Mouse (Mus musculus) thymus, adult 18-20 months (tissue): ENCODE results near the gene Mrps7.
"Not testable (repeated sequence)": the region's sequence is repeated elsewhere in the genome, so short reads cannot be mapped to it uniquely, and the experiment has no call there.

Source experiments
- DNase-seq, 2 experiments: peaks; one replicate each; pipeline ENCODE4 v3.0.0; 2022; ENCODE audit warnings: mixed read lengths in 2 of 2

Gene Mrps7

DNA sequence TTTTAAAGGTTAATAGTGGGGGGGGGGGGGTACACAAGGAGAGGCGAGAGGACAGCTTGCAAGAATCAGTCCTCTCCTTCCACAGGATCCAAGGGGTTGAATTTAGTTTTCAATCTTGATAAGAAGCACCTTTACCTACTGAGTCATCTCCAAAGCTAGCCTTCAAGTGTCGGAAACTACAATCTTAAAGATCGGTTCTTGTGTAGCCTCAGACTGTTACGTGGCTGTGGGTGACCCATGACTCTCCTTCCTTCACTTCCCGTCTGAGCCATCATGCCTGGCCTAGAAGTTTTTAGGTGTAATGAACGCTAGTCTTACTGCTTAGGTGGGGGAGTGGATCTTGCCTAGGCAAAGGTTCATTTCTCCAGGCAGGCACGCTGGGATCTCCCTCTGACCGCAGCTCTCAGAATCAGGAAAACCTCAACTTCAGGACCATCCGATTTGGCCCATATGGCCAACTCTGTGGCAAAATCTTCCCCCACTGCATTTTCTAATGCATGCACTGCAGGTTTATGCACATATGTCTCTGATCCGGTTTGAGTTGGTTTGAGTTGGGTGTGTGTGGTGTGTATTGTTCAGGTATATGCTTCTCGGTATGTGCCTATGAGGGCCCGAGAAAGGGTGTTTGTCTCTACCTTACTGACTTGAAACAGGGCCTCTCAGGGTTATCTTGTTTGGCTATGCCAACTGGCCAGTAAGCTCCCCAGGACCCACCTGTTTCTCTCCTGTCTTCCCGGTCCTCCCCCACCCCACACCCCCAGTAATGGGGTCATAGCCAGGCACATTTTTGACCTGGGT is 26.2 kb downstream of the Mrps7 start:
- DNase-seq: no peak

- DNase-seq: peak in 1 of 2 experiments; percentile 52
Measured at GRCm38 (mm10) chr11:115630532-115631504, 27.1 kb downstream of the Mrps7 start.

- DNase-seq: no peak
Measured at GRCm38 (mm10) chr11:115631505-115631890, 27.8 kb downstream of the Mrps7 start.

- DNase-seq: no peak
Measured at GRCm38 (mm10) chr11:115632247-115632646, 28.5 kb downstream of the Mrps7 start.

DNA sequence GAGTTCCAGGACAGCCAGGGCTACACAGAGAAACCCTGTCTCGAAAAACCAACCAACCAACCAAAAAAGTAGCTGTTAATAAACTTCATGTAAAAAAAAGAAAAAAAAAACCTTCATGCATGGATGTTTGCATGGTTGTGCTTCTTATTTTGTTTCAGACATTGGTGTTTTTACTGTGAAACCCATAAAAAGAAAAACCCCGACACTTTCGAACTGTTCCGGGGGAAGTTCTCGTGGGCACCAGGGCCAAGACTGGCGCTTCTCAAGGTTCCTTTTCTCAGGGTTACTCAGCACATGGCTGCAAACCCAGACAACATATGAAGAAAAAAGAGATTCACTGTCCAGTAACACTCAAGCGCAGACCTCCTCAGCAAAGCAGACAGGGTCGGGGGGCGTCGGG is 29.1 kb downstream of the Mrps7 start:
- DNase-seq: no peak

DNA sequence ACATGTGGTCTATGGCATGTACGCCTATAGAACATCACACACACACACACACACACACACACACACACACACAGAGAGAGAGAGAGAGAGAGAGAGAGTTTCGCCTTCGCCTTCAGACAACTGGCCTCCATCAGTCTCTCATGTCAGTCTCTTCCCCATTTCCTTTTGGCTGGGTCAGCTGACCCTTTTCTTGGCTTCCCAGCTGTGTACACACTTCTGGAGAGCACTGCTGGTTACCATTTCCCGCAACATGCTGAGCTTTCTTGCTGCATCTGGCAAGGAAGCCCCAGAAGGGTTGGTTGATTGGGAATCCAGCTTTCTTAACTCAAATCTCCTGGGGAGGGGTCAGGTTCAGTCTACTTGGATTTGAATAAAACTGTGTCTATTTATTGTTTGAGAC is 30.4 kb downstream of the Mrps7 start:
- no peak for DNase-seq

- DNase-seq: no peak
Measured at GRCm38 (mm10) chr11:115635041-115635440, 31.3 kb downstream of the Mrps7 start.

DNA sequence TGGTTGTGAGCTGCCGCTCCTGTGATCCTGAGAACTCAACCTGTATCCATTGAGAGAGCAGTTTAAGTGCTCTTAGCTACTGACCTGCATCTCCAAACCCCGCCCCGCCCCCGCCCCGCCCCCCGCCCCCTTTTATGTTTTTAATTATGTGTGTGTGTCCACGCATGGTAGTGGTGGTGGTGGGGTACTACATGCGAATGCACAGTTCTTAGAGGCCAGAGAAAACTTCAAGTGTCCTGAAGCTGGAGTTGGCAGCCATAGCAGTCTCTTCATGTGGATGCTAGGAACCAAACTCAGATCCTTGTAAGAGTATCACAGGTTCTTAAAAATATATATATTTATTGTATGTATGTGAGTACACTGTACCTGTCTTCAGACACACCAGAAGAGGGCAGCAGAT is 31.8 kb downstream of the Mrps7 start:
- DNase-seq: no peak

DNA sequence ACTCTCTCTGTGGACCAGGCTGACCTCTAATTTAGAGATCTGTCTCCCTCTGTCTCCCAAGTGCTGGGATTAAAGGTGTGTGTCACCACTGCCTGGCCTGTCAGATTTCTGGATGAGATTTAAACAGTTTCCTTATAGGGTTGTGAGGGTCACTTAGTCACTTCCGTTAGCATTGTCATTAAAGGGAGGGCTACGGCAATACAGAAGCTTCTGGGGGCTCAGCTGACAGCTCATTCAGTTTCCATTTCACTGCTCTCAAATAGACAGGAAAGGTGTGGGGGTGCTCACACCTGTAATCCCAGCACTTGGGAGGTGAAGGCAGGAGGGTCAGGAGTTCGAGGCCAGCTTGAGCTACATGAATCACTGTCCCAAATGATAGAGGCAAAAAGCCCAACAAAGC is 33.2 kb downstream of the Mrps7 start:
- no peak for DNase-seq

DNA sequence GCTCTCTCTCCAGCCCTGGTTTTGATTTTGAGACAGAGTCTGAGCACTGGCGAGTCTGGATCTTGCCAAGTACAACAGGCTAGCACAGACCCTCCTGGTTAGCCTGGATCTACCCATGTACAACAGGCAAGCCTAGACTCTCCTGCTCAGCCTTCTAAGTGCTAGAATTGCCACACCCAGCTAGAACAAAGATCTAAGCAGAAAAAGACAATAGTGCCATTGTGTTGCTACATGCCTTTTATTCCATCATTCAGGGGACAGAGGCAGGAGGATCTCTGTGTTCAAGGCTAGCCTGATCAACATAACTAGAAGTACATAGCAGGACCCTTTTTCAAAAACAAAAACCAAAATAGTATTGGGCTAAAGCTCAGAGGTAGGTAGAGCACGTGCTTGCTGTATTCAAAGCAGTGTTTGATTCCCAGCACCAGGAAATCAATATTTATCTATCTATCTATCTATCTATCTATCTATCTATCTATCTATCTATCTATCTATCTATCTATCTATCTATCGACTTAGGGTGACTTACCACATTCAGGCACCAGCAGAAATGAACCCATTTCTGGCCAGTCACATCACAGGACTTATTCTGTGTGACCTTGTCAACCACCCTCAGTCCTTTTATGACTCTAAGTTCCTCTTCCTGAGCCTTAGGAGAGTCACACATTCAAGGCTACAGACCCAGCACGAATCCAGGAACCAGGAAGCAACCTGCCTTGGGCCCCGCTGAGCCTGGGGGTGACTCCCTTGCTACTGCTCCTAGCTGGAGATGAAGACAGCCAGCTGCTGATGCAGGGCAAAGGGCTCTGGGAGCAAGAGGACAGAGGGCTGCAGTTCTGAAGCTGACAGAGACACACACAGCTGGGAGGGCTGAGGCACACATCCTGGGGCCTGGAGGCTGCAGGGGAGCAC is 35.0 kb downstream of the Mrps7 start:
- no peak for DNase-seq

DNA sequence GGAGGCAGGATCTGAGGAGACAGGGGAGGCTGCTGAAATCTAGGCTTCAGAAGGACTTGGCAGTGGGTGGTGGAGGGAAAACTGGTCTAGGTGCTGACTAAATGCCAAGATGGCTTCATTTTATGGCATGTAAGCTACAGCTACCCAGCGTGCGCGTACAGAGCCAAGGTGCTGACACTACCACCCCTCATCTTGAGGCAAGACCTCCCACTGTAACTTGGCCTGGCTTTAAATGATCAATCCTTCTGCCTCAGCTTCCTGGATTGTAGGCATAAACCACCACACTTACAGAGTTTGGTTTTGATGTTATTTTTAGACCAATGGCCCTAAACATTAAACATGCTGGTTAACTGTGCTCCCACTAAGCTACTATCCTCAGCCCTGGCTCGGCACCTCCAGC is 35.8 kb downstream of the Mrps7 start:
- no peak for DNase-seq

- DNase-seq: no peak
Measured at GRCm38 (mm10) chr11:115640311-115640828, 36.6 kb downstream of the Mrps7 start.

- DNase-seq: peak; percentile 50 to 72
Measured at GRCm38 (mm10) chr11:115640978-115641663, 37.4 kb downstream of the Mrps7 start.

GRCm38 (mm10) chr11:115641664-115642036 is 37.9 kb downstream of the Mrps7 start:
- DNase-seq: no peak

- no peak for DNase-seq
Measured at GRCm38 (mm10) chr11:115642705-115643104, 39.0 kb downstream of the Mrps7 start.

DNA sequence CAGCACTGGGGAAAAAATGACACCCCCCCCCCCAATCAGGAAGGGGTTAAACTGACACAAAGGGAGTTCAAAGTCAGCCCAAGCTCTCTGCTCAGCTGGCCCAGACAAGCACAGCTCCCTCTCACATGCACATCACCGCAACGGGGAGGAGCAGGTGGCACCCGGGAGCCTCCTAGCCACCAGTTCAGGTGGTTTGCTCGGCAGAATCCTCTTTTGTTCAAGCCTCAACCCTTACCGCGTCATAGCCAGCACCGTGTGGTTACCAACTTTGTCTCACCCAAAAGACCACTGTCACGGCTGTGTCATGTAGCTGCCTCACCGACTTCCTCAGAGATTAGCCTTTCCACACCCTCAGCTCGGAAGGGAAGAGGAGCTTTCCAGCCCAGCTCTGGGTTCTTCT is 39.5 kb downstream of the Mrps7 start:
- peak; percentile 72 to 86 for DNase-seq

GRCm38 (mm10) chr11:115644308-115644707 is 40.6 kb downstream of the Mrps7 start:
- no peak for DNase-seq

DNA sequence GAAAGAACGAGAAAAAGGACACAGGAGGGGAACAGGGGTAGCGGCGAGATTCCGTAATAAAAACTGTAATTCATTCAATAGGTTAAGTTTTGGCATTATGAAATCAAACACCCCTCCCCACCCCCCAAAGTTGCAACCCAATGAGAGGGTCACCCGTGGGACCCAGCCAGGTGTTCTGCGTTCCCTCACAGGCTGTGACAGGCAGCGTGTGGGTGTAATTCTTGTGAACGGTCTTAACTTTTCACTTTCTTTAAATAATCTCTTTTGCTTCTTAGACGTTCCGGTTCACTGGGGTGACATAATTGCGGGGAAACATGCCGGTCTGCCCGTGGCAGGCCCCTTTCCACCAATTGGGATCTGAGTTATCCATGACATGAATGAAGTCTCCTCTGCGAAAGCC is 41.8 kb downstream of the Mrps7 start:
- DNase-seq: not testable (repeated sequence)

- peak in 1 of 2 experiments; percentile 31 for DNase-seq
Measured at GRCm38 (mm10) chr11:115646439-115646838, 42.7 kb downstream of the Mrps7 start.

GRCm38 (mm10) chr11:115647459-115647858 is 43.7 kb downstream of the Mrps7 start:
- DNase-seq: no peak

DNA sequence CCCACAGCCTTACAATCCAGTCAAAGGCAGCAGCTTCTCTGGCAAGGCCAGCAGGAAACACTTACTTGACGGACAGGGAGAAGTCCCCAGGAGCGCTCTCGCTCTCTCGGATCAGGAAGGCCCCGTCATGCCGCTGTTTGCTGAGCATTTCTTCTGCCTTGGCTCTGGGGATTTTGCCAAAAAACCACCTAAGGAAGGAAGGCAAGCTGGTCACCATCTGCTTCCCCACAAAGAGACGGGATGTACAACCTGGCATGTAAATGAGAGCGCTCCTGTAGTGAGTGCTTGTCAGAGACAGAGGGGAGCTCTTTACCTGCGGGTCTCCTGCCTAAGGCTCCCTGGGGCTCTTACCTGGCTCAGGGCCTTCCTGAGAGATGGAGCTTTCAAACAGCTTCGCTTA is 46.0 kb downstream of the Mrps7 start:
- no peak for DNase-seq

GRCm38 (mm10) chr11:115651680-115652079 is 48.0 kb downstream of the Mrps7 start:
- no peak for DNase-seq
